Mouse (Mus musculus): ENCODE measurements at regions not wholly inside any gene's neighbourhood (a gene's known extent, or its start where the extent isn't known, plus 50 kb on each side); places are given as distances from the start of the nearest gene placed in this dataset.

- no peak overlapping the region for H3ac ChIP-seq (ENCODE audit: control insufficient read depth, insufficient read length, low read depth)
- no peaks in the 10 kb centered on the region for H3K36me3 ChIP-seq (ENCODE audit: control insufficient read depth, insufficient read depth)
- H3K79me3 ChIP-seq (ENCODE audit: low read depth), result no peaks in the 10 kb centered on the region
- TF ChIP-seq CTCF (IDR thresholded peaks at IDR 0.05; ENCODE audit: control insufficient read depth, insufficient read depth, insufficient read length), result no peak
- TF ChIP-seq MAX (IDR thresholded peaks at IDR 0.05), result no peak
- no peak for TF ChIP-seq FOSL1 (IDR thresholded peaks at IDR 0.05; ENCODE audit: insufficient read depth, low read length, poor library complexity, severe bottlenecking)
- TF ChIP-seq CEBPB (IDR thresholded peaks at IDR 0.05; ENCODE audit: low read depth), result no peak
- TF ChIP-seq MYOG (IDR thresholded peaks at IDR 0.05; ENCODE audit: control insufficient read depth, extremely low read depth, insufficient read length), result no peak
- TF ChIP-seq MYOD1 (IDR thresholded peaks at IDR 0.05; ENCODE audit: control insufficient read depth, insufficient read length, low read depth), result no peak
- no peak for TF ChIP-seq USF1 (IDR thresholded peaks at IDR 0.05; ENCODE audit: low read depth)
- H3K79me2 ChIP-seq (ENCODE audit: control insufficient read depth, insufficient read depth), result no peaks in the 10 kb centered on the region
- H3K27me3 ChIP-seq (ENCODE audit: control insufficient read depth, insufficient read depth, insufficient read length), result no peaks in the 10 kb centered on the region
- H3K4me3 ChIP-seq (ENCODE audit: insufficient read depth, poor library complexity, severe bottlenecking), result no peak overlapping the region
Observed at GRCm38 (mm10) chr4:48905196-48905867, 153.7 kb upstream of the Plppr1 start.

GRCm38 (mm10) chr4:48909161-48909560 lies 149.9 kb upstream of the Plppr1 start:
- no peaks in the 10 kb centered on the region for H3K79me2 ChIP-seq (ENCODE audit: control insufficient read depth, insufficient read depth)
- H3K27me3 ChIP-seq (ENCODE audit: control insufficient read depth, insufficient read depth, insufficient read length), result no peaks in the 10 kb centered on the region
- no peak overlapping the region for H3ac ChIP-seq (ENCODE audit: control insufficient read depth, insufficient read length, low read depth)
- H3K79me3 ChIP-seq (ENCODE audit: low read depth), result no peaks in the 10 kb centered on the region
- TF ChIP-seq USF1 (IDR thresholded peaks at IDR 0.05; ENCODE audit: low read depth) (no peak), CEBPB (IDR thresholded peaks at IDR 0.05; ENCODE audit: low read depth) (no peak), CTCF (IDR thresholded peaks at IDR 0.05; ENCODE audit: control insufficient read depth, insufficient read depth, insufficient read length) (no peak), MAX (IDR thresholded peaks at IDR 0.05) (no peak), MYOD1 (IDR thresholded peaks at IDR 0.05; ENCODE audit: control insufficient read depth, insufficient read length, low read depth) (no peak), MYOG (IDR thresholded peaks at IDR 0.05; ENCODE audit: control insufficient read depth, extremely low read depth, insufficient read length) (no peak), FOSL1 (IDR thresholded peaks at IDR 0.05; ENCODE audit: insufficient read depth, low read length, poor library complexity, severe bottlenecking) (no peak)
- H3K4me3 ChIP-seq (ENCODE audit: insufficient read depth, poor library complexity, severe bottlenecking), result no peak overlapping the region
- no peaks in the 10 kb centered on the region for H3K36me3 ChIP-seq (ENCODE audit: control insufficient read depth, insufficient read depth)

GRCm38 (mm10) chr4:48913301-48913700 lies 145.8 kb upstream of the Plppr1 start:
- H3K4me3 ChIP-seq (ENCODE audit: insufficient read depth, poor library complexity, severe bottlenecking), result no peak overlapping the region
- no peak overlapping the region for H3ac ChIP-seq (ENCODE audit: control insufficient read depth, insufficient read length, low read depth)
- TF ChIP-seq MYOD1 (IDR thresholded peaks at IDR 0.05; ENCODE audit: control insufficient read depth, insufficient read length, low read depth), result no peak
- no peak for TF ChIP-seq FOSL1 (IDR thresholded peaks at IDR 0.05; ENCODE audit: insufficient read depth, low read length, poor library complexity, severe bottlenecking)
- TF ChIP-seq MYOG (IDR thresholded peaks at IDR 0.05; ENCODE audit: control insufficient read depth, extremely low read depth, insufficient read length), result no peak
- no peaks in the 10 kb centered on the region for H3K79me3 ChIP-seq (ENCODE audit: low read depth)
- H3K27me3 ChIP-seq (ENCODE audit: control insufficient read depth, insufficient read depth, insufficient read length), result no peaks in the 10 kb centered on the region
- no peaks in the 10 kb centered on the region for H3K36me3 ChIP-seq (ENCODE audit: control insufficient read depth, insufficient read depth)
- H3K79me2 ChIP-seq (ENCODE audit: control insufficient read depth, insufficient read depth), result no peaks in the 10 kb centered on the region

- Histone ChIP-seq H3K36me3 (ENCODE audit: control insufficient read depth, insufficient read depth) (no peaks in the 10 kb centered on the region), H3K79me3 (ENCODE audit: low read depth) (no peaks in the 10 kb centered on the region), H3K27me3 (ENCODE audit: control insufficient read depth, insufficient read depth, insufficient read length) (no peaks in the 10 kb centered on the region), H3K4me3 (ENCODE audit: insufficient read depth, poor library complexity, severe bottlenecking) (no peak overlapping the region), H3ac (ENCODE audit: control insufficient read depth, insufficient read length, low read depth) (no peak overlapping the region), H3K79me2 (ENCODE audit: control insufficient read depth, insufficient read depth) (no peaks in the 10 kb centered on the region)
- TF ChIP-seq MYOG (IDR thresholded peaks at IDR 0.05; ENCODE audit: control insufficient read depth, extremely low read depth, insufficient read length) (no peak), MYOD1 (IDR thresholded peaks at IDR 0.05; ENCODE audit: control insufficient read depth, insufficient read length, low read depth) (no peak), CEBPB (IDR thresholded peaks at IDR 0.05; ENCODE audit: low read depth) (no peak), USF1 (IDR thresholded peaks at IDR 0.05; ENCODE audit: low read depth) (no peak), MAX (IDR thresholded peaks at IDR 0.05) (no peak), FOSL1 (IDR thresholded peaks at IDR 0.05; ENCODE audit: insufficient read depth, low read length, poor library complexity, severe bottlenecking) (no peak), CTCF (IDR thresholded peaks at IDR 0.05; ENCODE audit: control insufficient read depth, insufficient read depth, insufficient read length) (no peak)
Observed at GRCm38 (mm10) chr4:48924576-48925459, 134.3 kb upstream of the Plppr1 start.

GRCm38 (mm10) chr4:48938420-48938819 lies 120.7 kb upstream of the Plppr1 start:
- H3K79me2 ChIP-seq (ENCODE audit: control insufficient read depth, insufficient read depth), result no peaks in the 10 kb centered on the region
- no peak for TF ChIP-seq CTCF (IDR thresholded peaks at IDR 0.05; ENCODE audit: control insufficient read depth, insufficient read depth, insufficient read length)

More at GRCm38 (mm10) chr4:48938420-48938819, 120.7 kb upstream of the Plppr1 start:
- H3K27me3 ChIP-seq (ENCODE audit: control insufficient read depth, insufficient read depth, insufficient read length), result no peaks in the 10 kb centered on the region
- no peaks in the 10 kb centered on the region for H3K36me3 ChIP-seq (ENCODE audit: control insufficient read depth, insufficient read depth)
- no peaks in the 10 kb centered on the region for H3K79me3 ChIP-seq (ENCODE audit: low read depth)
- no peak overlapping the region for H3ac ChIP-seq (ENCODE audit: control insufficient read depth, insufficient read length, low read depth)
- H3K4me3 ChIP-seq (ENCODE audit: insufficient read depth, poor library complexity, severe bottlenecking), result no peak overlapping the region

All from C2C12 (cell line).